Mouse (Mus musculus) adrenal gland, postnatal 36 days (tissue): ENCODE results near the gene Vmn2r34. TPM values are rescaled to one million over a fixed set of nuclear protein-coding genes. Genes with fewer than 3 reads are reported as not detected.
"Not testable (repeated sequence)": the region's sequence is repeated elsewhere in the genome, so short reads cannot be mapped to it uniquely, and the experiment has no call there.

Source experiments
- DNase-seq, 2 experiments: peaks; one replicate each; pipeline ENCODE4 v3.0.0; 2021; ENCODE audit warnings: mixed read lengths in 1 of 2
- long read RNA-seq, 2 experiments: library from polyadenylated mRNA; stranded (forward); transcript quantifications; one replicate each; pipeline ENCODE4 v2.0.0; 2021; ENCODE audit warnings: borderline sequencing depth in 2 of 2
- total RNA-seq, 2 experiments: library from RNA; stranded (reverse); gene quantifications; 2 replicates each; pipeline ENCODE4 v1.2.3; 2021

Vmn2r34 gene
- total RNA-seq, result not detected
- long read RNA-seq, experiment 1, result 0 reads
- long read RNA-seq, experiment 2, result 0 reads

GRCm38 (mm10) chr7:7689413-7689812, at the start of gene Vmn2r34:
Vmn2r34 (minus strand) TSS chr7:7689513.
- DNase-seq, result not testable (repeated sequence)

- DNase-seq, result not testable (repeated sequence)
Measured at GRCm38 (mm10) chr7:7674032-7674431, 15.3 kb downstream of the Vmn2r34 start.

Other genes starting within 250 kb of the Vmn2r34 start
- gene Vmn2r32, start 209.5 kb downstream of the Vmn2r34 start, total RNA-seq, result not detected
- gene Vmn2r33, start 122.7 kb downstream of the Vmn2r34 start, total RNA-seq, result not detected
- gene Vmn2r35, start 130.4 kb upstream of the Vmn2r34 start, total RNA-seq, result not detected
- gene Vmn2r36, start 213.0 kb upstream of the Vmn2r34 start, total RNA-seq, result not detected